Mouse (Mus musculus): Measurements from ENCODE around the gene Rbm24.
A peak's percentile ranks its signal among the peaks of the same experiment; 100 is the strongest.

Rbm24 gene

GRCm38 (mm10) chr13:46418141-46418601 lies at the start of gene Rbm24:
Rbm24 (plus strand) TSS chr13:46418434.
- DNase-seq (ENCODE audit: low read depth, low spot score), result no peak

- no peak for DNase-seq (ENCODE audit: low read depth, low spot score)
Observed at GRCm38 (mm10) chr13:46372884-46373283, 45.4 kb upstream of the Rbm24 start.

- no peak for DNase-seq (ENCODE audit: low read depth, low spot score)
Observed at GRCm38 (mm10) chr13:46375371-46375770, 42.9 kb upstream of the Rbm24 start.

GRCm38 (mm10) chr13:46387396-46387795 lies 30.8 kb upstream of the Rbm24 start:
- no peak for DNase-seq (ENCODE audit: low read depth, low spot score)

- DNase-seq (ENCODE audit: low read depth, low spot score), result no peak
Observed at GRCm38 (mm10) chr13:46391654-46392053, 26.6 kb upstream of the Rbm24 start.

DNA sequence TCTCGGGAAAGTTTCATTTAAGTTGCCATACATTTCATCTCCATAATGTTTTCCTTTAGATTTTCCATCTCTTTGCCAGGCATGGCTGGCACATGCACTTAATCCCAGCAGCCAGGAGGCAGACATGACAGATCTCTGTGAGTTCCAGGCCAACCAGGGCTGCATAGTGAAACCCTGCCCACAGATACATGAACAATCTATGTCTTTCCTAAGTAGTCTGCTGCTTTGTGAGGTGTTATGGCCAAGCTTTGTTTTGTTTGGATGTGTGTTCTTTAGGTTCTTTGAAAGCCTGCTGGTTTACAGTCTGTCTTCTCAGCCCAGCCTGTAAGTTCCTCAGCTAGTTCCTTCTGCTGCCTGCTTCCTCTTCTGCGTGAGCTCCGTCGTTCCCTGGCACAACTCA lies 25.3 kb upstream of the Rbm24 start:
- no peak for DNase-seq (ENCODE audit: low read depth, low spot score)

DNA sequence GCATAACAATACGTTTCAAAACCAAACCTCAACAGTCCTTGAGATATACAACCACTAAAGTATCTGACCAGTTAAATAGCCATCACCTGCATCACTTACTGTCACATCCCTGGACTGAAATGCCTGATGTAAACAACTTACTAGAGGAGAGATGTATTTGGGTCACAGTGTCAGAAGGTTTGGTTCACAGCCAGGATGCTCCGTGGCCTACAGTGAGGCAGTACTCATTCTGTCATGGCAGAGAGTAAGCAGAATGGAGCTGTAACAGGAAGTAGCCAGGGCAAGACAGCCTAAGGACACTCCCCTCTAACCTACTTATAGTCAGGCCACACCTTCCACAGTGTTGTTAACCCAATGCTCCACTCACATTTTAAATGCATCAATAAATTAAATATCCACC lies 24.3 kb upstream of the Rbm24 start:
- no peak for DNase-seq (ENCODE audit: low read depth, low spot score)

DNA sequence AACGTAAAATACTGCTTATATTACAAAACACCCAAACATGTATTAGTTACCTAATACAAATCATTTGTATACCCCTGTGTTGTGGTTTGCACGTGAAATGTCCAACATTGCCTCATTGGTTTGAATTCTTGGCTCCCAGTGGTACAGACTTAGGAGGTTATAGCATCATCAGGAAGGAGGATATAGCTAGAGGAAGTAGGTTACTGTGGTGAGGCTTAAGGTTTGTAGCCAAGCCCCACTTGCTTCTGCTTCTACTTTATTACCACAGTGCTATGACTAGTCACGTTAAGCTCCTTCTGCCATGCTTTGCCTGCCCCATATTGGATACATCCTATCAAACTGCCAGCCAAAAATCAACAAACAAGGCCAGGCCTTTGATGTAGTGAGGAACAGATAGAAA lies 21.0 kb upstream of the Rbm24 start:
- DNase-seq (ENCODE audit: low read depth, low spot score), result no peak

DNA sequence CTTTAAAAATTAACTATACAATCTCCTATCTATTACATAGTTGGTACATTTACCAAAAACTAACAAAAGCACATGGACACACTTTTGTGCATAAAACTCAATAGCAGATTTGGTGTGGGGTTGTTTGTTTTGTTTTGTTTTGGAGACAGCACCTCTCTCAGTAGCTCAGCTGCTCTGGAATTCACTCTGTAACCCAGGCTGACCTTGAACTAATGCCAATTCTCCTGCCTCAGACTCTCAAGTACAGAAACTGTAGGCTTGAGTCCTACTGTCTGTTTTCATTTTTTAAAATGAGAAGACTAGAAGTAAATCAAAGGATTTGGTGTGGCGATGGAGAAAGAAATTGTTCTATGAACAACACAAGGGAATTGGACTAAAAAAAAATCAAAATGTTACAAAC lies 11.1 kb upstream of the Rbm24 start:
- no peak for DNase-seq (ENCODE audit: low read depth, low spot score)

DNA sequence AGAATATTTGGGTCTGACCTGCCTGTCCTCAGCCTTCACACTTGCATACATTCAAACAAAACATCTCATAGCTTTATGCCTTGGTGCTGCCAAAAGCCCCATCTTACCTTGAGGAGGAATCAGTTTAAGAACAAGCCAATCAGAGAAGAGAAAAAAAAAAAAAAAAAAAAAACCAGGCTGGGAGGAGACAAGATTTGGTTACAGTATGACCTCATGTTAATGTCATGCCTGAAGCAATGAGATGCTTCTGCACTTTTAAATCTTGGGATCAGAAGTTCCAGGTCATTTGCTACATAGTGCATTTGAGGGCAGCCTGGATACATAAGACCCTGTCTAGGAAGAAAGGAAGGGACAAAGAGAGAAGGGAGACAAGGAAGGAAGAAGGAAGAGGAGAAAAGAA lies 6.0 kb upstream of the Rbm24 start:
- DNase-seq (ENCODE audit: low read depth, low spot score), result no peak

DNA sequence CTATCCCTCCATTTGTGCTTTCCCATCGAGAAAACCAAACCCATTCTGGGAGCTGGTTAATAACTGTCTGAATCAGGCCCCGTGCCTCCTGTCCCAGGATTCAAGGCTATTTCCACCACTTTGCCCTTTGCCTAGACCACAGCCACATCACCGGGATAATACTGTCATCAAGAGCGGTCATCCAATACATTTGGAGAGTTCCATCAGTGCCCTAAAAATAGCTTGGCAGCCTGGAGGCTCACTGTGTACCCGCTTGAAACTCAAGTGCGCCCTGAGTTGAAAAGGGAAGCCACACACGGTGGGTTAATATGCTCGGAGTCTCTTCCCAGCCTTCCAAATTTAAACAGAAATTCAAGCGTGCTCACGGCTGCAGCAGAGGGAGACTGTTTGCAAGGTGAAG lies 4.6 kb upstream of the Rbm24 start:
- DNase-seq (ENCODE audit: low read depth, low spot score), result no peak

DNA sequence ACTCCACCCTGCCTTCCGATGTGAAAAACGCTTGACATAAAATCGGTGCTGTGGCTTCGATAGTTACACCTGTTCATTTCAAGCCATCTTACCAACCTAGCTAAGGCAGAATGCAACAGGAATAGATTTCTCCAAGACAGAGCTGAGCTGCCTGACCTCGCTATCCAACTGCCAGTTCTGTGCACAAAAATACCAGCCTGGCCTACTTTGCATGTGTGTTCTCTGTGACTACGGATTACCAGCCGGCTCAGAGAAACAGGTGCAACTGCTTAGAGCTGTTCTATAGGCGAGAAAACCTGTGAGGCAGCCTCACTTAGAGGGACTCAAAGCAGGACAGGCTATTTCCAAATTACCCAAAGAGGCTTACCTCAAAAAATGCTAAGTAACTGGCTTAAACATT lies 4.2 kb upstream of the Rbm24 start:
- DNase-seq (ENCODE audit: low read depth, low spot score), result peak; percentile 58

DNA sequence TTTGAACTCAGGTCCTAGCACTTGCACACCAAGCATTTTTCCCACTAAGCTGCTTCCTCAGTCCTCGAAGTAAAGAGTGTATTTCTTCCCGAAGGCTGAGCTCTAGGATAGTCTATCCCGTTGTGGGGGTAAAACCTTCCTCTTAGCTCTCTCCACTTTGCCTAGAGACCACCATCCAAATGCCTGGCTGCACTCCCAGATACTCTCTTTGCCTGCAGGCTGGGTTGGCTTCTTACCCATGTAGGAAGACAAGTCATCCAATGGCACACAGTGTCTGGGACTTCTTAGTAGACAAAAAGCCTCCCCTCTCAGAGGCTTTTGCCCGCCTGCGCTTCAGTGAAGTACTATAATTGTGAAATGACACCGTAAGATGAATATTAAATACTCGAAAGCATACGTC lies 2.2 kb upstream of the Rbm24 start:
- DNase-seq (ENCODE audit: low read depth, low spot score), result no peak

- DNase-seq (ENCODE audit: low read depth, low spot score), result no peak
Observed at GRCm38 (mm10) chr13:46417594-46417993, 640 bp upstream of the Rbm24 start.

DNA sequence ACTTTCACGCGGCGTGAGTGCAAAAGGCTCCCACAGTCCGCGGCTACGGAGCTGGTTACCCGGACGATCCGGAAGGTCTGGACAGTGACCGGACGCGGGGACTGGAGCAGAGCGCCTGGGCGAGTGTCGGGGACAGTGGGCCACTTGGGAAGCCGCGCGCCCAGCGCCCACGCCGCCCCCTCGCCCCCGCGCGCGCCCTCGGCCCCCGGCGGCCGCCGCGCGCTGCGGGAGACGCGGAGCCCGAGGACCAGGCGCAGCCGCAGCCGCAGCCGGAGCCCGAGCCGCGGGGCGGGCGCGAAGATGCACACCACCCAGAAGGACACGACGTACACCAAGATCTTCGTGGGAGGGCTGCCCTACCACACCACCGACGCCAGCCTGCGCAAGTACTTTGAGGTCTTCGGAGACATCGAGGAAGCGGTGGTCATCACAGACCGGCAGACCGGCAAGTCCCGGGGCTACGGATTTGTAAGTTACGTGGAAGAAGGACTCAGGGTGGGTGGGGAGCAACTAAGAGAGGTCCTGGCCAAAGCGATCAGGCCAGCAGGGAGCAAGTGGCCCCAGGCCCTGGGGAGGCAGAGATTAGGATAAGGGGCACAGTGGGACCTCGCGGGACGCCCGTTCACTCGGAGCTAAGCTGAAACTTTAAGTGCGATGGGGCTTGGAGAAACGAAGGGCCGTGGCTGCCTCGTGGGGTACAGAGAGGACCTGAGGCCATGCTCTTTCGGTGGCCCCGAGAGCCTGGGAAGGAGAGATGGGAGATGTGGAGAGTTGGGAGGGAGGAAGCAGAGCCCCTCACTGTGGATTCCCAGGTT lies 704 bp downstream of the Rbm24 start:
- DNase-seq (ENCODE audit: low read depth, low spot score), result no peak

- DNase-seq (ENCODE audit: low read depth, low spot score), result no peak
Observed at GRCm38 (mm10) chr13:46419648-46420047, 1.4 kb downstream of the Rbm24 start.

- no peak for DNase-seq (ENCODE audit: low read depth, low spot score)
Observed at GRCm38 (mm10) chr13:46420095-46420494, 1.9 kb downstream of the Rbm24 start.

GRCm38 (mm10) chr13:46423805-46424204 lies 5.6 kb downstream of the Rbm24 start:
- no peak for DNase-seq (ENCODE audit: low read depth, low spot score)

DNA sequence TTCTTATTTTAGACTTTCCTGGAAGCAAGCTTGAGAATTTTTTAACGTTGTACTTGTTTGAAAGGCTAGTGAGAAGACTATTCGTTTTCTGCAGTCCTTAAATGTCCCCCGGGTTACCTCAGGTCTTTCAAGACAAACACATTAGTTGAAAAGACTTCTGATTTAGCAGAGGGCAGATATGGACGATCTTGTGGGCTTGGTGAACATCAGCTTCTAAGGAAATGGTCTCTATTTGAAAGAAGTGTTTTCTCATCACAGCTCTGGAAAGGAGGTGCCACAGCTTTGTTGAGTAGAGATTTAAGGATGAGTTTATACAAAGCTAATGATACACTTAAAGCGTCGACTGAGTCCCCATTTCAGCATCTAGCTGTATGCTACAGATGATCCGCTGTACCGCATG lies 6.1 kb downstream of the Rbm24 start:
- DNase-seq (ENCODE audit: low read depth, low spot score), result no peak

DNA sequence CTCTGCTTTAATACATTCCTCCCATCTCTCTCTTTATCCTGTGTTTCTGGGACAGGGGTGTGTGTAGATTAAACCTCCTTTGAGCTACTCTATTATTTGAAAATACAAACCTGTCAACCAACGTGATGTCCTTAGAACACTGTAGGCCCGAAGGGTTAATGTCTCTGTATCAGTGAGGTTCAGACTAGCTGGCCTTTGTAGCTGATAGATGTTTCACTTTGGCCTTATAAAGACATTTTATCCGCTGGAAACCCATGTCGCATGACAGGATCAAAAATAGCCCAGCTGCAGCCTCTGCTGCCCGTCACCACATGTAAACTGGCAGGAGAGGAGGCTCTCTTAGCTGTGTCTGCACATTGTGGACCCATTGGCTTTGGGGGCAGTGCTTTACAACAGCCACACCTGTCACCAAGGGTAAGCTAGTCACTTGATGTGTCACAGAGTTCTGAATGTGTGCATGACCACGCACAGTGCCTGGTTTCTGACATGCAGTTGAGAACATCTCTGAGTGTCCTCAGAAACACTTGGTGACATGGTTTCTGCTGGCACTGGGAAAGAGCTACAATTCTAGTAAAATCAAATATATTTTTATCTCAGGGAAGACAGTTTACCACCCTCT lies 8.5 kb downstream of the Rbm24 start:
- DNase-seq (ENCODE audit: low read depth, low spot score), result no peak

GRCm38 (mm10) chr13:46428964-46429363 lies 10.7 kb downstream of the Rbm24 start:
- no peak for DNase-seq (ENCODE audit: low read depth, low spot score)

- no peak for DNase-seq (ENCODE audit: low read depth, low spot score)
Observed at GRCm38 (mm10) chr13:46429866-46430265, 11.6 kb downstream of the Rbm24 start.

DNA sequence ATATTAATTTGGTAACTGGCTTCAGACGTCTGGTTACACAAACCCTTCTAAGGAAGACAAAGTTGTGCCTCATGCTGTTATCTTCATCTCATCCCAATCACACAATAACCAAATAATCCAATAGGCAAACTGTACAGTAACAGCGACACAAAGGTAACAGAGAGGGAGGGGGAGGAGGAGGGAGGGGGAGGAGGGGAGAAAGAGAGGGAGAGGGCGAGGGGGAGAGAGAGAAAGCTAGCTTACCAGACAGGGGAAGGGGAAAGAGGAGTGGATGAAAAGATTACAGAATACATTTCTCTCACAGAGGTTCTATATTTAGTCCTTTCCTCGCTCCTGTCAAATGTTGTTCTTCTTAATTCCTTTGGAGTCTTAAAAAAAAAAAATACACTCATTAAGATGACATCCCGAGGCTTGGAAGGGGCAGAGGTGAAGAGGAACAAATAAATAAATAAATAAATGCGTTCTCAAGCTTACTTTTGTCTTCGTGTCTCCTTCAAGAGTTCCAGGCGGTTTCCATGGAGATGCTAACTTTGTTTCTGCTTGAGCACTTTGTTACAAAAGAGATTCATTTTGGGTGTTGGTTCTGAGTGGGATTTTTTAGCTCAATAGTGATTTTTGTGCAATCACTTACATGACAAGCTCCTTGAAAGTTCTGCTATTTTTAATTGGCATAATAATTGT lies 15.8 kb downstream of the Rbm24 start:
- DNase-seq (ENCODE audit: low read depth, low spot score), result no peak
